Mouse (Mus musculus): ENCODE measurements around the gene Lmo7. TPM values are rescaled to one million over a fixed set of nuclear protein-coding genes. Genes with fewer than 3 reads are reported as not detected.
A peak's percentile ranks its signal among the peaks of the same experiment; 100 is the strongest.

Gene Lmo7
- polyA plus RNA-seq, 1 experiment: 14.1 TPM

GRCm38 (mm10) chr14:101878346-101879049 is 148.7 kb downstream of the Lmo7 start:
- no peak for DNase-seq (ENCODE audit: low read depth)

DNA sequence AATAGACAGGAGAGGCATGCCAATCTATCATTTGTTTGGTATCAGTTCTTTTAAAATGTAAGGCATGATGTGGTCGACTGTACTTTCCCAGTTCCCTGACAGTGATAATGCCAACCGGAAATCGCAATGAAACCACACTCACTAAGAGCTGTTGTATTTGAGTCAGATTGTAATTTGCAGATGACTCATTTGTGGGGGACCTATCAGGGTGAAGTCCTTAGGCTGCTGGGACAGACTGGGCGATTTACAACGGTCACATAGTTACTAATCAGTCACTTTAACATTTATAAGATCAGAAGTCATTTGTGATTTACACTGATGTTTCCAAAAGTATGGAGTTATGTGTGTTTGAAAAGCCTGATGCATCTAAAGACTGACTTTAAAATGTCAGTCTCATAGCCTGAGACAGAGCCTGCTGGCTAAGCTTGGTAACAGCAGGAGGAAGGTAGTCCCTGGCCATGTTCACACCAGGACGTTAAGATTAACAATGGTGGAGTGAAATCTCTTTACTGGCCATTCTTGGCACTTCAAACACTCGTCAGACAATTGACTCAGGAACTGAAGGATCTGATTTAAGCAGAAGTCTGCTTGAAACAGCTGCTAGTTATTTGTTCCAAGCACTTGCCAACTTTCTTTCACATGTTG is 149.4 kb downstream of the Lmo7 start:
- DNase-seq (ENCODE audit: low read depth): no peak

- DNase-seq (ENCODE audit: low read depth): no peak
Observed at GRCm38 (mm10) chr14:101882966-101883365, 153.2 kb downstream of the Lmo7 start.

GRCm38 (mm10) chr14:101883787-101884186 is 154.0 kb downstream of the Lmo7 start:
- DNase-seq (ENCODE audit: low read depth): no peak

- no peak for DNase-seq (ENCODE audit: low read depth)
Observed at GRCm38 (mm10) chr14:101886320-101886719, 156.6 kb downstream of the Lmo7 start.

- DNase-seq (ENCODE audit: low read depth): no peak
Observed at GRCm38 (mm10) chr14:101891903-101892448, 162.2 kb downstream of the Lmo7 start.

DNA sequence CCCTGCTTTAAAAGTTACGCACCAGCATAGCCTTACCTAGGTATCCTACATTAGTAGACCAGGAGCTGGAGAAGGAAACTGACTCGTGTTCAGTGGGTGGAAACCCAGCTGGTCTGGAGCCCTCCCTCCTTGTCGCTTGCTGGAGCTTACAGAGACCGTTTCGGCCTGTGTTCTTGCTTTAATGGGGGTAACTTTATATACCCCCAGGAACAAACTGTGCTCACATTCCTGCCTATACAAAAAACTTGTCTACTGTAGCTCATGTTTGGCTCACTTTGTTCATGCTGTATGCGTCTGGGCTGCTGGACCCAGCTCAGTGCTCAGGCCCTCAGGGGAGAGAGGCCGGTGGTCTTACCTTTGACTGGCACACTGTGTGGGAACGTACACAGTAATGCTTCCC is 162.7 kb downstream of the Lmo7 start:
- no peak for DNase-seq (ENCODE audit: low read depth)

DNA sequence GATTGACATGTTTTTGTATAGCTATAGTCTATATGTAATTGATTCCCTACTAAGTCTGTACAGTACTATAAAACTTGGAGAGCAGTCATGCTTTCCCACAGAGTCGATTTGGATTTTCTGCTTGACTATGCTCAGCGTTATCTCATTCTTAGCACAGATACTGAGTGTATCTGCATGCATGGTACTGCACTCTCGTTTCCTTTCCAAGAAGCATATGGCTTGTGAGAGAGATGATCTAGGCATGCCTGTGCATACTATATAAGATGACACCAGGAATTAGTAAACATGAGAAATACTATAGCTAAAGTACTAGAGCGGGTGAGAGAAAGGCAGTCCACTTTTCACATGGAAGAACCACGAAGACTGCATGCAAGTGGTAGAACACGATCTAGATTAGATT is 163.5 kb downstream of the Lmo7 start:
- DNase-seq (ENCODE audit: low read depth): no peak

- peak; percentile 64 for DNase-seq (ENCODE audit: low read depth)
Observed at GRCm38 (mm10) chr14:101898250-101898649, 168.5 kb downstream of the Lmo7 start.

DNA sequence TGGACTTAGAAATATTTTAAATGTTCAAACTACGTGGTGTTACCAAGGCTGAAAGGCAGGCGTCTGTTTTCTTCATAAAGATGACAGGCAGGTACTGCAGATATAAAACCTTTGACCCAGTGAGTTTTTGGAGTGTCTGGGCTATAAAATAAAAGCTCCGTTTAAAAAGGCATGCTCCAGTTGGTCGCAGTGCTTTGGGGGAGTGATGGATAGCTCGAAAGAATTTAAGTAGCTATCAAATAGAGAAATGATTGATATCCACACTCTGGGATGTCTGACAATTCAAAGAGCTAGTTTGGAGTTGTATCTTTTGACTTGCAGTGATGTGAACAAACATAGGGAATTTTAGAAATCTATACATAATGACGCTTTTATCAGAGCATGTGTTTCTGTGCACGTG is 171.7 kb downstream of the Lmo7 start:
- DNase-seq (ENCODE audit: low read depth): no peak

DNA sequence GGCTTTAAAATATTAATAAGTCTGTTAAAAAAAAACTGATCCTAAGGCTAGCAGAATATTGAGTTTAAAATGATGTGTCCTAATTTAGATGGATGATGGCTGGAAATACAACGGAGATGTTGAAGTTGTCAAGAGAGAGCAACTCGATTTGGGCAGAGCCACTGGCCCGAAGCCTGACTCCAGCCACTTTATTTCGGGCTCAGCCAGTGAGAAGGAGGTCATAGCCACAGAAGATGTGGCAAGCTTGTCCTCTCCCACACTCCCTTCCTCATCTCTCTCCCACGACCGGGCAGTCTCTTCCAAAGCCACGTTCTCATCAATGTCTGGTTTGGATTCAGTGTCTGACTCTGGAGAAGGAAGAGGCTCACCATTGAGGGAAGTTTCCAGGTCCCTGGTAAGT is 172.2 kb downstream of the Lmo7 start:
- DNase-seq (ENCODE audit: low read depth): no peak

DNA sequence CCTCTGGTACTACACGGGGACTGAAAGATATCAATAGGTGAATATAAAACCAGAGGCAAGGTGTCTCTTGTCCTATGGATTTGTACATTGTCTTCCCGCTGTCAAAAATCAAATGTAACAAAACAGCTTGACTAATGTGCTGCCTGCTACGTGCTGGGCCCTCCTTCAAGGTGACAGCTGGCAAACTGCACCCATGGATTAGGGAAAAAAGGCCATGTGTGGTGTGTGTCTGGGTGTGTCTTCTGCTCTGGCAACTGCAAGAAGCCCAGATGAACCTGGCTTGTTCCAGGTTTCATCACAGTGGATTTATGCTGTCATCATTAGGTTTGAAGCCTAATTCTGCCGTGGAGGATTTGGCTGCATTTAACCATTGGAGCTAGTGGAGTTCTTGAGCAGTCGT is 174.0 kb downstream of the Lmo7 start:
- DNase-seq (ENCODE audit: low read depth): no peak

GRCm38 (mm10) chr14:101911983-101912382 is 182.2 kb downstream of the Lmo7 start:
- no peak for DNase-seq (ENCODE audit: low read depth)

DNA sequence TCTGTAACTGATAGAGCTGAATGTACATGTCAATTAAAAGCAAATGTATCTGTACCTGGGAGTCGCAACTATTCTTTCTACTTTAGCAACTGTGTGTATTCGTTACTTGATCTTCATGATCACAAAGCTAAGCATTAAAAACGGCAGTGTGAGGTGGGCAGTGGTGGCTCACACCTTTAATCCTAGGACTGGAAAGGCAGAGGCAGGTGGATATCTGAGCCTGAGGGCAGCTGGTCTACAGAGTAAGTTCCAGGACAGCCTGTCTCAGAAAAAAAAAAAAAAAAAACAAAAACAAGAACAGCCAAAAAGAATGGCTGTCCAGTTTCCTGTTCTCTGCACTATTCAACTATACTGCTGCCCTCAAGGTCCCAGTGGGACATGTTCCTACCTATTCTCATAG is 182.6 kb downstream of the Lmo7 start:
- DNase-seq (ENCODE audit: low read depth): no peak

- DNase-seq (ENCODE audit: low read depth): no peak
Observed at GRCm38 (mm10) chr14:101914321-101914720, 184.6 kb downstream of the Lmo7 start.

GRCm38 (mm10) chr14:101915867-101916266 is 186.1 kb downstream of the Lmo7 start:
- no peak for DNase-seq (ENCODE audit: low read depth)

DNA sequence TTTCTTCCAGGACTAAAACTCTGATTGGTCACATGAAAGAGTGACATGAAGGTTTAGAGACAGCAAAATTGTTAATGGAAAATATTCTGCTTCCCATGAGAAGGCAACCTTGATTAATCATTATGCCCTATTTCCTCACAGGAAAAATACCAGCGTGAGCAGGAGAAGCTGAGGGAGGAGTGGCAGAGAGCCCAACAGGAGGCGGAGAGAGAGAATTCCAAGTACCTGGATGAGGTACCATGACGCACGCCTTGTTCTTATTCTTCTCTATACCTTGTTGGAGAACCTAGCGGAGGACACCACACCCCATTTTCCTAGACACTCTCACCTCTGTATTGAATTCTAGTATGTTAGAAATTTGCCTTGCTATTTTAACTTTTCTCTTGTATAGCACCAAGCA is 188.7 kb downstream of the Lmo7 start:
- DNase-seq (ENCODE audit: low read depth): no peak

- no peak for DNase-seq (ENCODE audit: low read depth)
Observed at GRCm38 (mm10) chr14:101927646-101928244, 198.0 kb downstream of the Lmo7 start.

DNA sequence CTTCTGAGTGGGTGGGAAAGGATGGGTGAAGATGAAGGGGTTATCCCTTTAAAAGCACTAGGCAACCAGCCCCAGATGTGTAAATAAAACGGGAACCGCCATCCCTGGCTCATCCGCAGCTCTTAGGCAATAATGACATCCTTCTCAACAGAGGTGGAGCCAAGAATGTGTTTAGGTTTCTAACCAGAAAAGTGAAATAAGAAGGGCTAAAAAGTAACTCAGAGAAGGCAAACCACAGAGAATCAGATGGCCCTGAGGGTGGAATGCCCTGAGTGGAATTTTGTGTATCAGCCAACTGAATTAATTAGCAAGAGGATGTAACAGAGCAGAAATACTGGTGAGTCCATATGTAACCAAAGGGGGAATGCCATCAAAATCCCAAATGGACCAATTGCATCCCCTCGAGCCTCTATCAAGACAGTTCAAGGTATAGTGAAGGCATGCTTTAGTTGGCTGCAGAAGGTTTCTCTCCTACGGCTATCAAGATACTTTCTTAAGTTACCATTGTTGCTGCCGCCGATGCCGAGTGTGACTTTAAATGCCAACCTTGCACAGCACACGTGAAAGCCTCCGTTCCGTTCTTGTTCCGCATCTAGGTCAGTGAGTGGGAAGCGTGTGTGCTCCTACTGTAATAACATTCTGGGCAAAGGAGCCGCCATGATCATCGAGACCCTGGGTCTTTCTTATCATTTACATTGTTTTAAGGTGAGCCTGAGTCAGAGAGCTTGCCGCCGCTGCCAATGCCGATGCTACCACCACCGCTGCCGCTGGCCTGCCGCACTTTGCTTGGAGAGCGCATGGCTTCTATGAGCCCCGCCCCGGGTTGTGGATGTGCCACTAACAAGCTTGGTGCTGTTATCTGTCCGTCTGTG is 201.1 kb downstream of the Lmo7 start:
- DNase-seq (ENCODE audit: low read depth): no peak

DNA sequence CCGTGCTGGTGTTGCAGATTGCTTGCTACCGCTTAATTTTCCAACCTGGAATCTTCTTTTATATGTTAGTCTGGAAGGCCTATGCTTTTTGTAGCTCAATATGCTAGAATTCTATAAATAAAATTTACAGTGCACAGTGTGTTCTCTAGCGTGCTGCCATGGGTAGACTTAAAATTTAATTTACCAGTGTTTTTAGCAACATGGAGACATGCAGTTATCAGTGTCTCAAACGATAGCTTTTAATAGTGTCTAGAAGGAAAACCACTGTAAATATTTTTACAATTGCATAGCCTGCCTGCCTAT is 201.6 kb downstream of the Lmo7 start:
- DNase-seq (ENCODE audit: low read depth): no peak

GRCm38 (mm10) chr14:101933551-101933950 is 203.8 kb downstream of the Lmo7 start:
- DNase-seq (ENCODE audit: low read depth): no peak

DNA sequence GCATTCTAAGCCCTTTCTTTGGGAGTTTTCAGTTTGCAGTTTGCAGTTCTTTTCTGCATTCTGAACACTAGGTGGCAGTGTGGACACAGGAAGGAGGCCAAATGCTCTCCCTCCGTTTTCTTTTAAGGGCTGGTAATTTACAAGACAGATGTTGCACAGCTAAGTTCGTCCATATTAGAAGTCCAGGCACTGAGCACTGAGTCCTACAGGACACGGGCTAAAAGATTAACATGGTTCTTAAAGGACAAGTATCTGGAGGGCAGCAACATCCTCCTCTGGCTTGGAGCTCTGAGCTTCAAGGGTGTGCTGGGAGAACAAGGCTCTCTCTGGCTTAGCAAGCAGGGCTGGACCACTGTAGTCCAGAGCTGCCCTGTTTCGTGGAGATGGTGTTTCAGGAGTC is 213.2 kb downstream of the Lmo7 start:
- no peak for DNase-seq (ENCODE audit: low read depth)

Data from gonadal fat pad, adult 2 months (tissue).